Mouse (Mus musculus): ENCODE data around the gene Olfr804.

Olfr804 gene

GRCm38 (mm10) chr10:129702910-129703309, at the start of gene Olfr804:
Olfr804 (plus strand) TSS chr10:129703210.
- no peak for DNase-seq (ENCODE audit: low read depth)

- DNase-seq (ENCODE audit: low read depth) = no peak
These were observed 45.6 kb upstream of the Olfr804 start, which contains the start of gene Olfr800 for GRCm38 (mm10) chr10:129657394-129657793. Olfr800 (plus strand) TSS chr10:129657694.

- DNase-seq (ENCODE audit: low read depth) = no peak
These were observed 29.2 kb upstream of the Olfr804 start, which contains the start of gene Olfr801 for GRCm38 (mm10) chr10:129673765-129674164. Olfr801 (minus strand) TSS chr10:129673865.

- DNase-seq (ENCODE audit: low read depth) = no peak
These were observed 14.9 kb upstream of the Olfr804 start, which contains the start of gene Olfr802 for GRCm38 (mm10) chr10:129688069-129688468. Olfr802 (minus strand) TSS chr10:129688169.

- DNase-seq (ENCODE audit: low read depth) = no peak
These were observed 8.8 kb upstream of the Olfr804 start, which contains the start of gene Olfr803 for GRCm38 (mm10) chr10:129694186-129694585. Olfr803 (minus strand) TSS chr10:129694286.

- no peak for DNase-seq (ENCODE audit: low read depth)
These were observed 26.3 kb downstream of the Olfr804 start, which contains the start of gene Olfr805 for GRCm38 (mm10) chr10:129729275-129729674. Olfr805 (minus strand) TSS chr10:129729375.

- DNase-seq (ENCODE audit: low read depth) = no peak
These were observed 38.8 kb downstream of the Olfr804 start, which contains the start of gene Olfr806 for GRCm38 (mm10) chr10:129741821-129742220. Olfr806 (minus strand) TSS chr10:129741921.

GRCm38 (mm10) chr10:129757693-129758092, 54.7 kb downstream of the Olfr804 start, which contains the start of gene Olfr807:
Olfr807 (minus strand) TSS chr10:129757793.
- no peak for DNase-seq (ENCODE audit: low read depth)
